Mouse (Mus musculus) lung, embryonic 14.5 days (tissue): Measurements from ENCODE around the gene Bpnt1. TPM values are rescaled to one million over a fixed set of nuclear protein-coding genes. Genes with fewer than 3 reads are reported as not detected.

Experiments used
- ATAC-seq: fragments of 200-750 bp; cut with Nextera tagmentation; 2 replicates; pipeline ENCODE4 v1.8.0; 2017; ENCODE audit warnings: mild to moderate bottlenecking, moderate TSS enrichment, moderate library complexity; ENCODE audit not compliant: insufficient read depth
- DNase-seq: peaks from one replicate; pipeline ENCODE4 v3.0.0-alpha.2; 2015
- H3K27ac ChIP-seq: fragments of 300-500 bp; sonication (generic); 2 replicates; pipeline ENCODE4 v1.5.1; 2014; ENCODE audit warnings: low read depth, mild to moderate bottlenecking, moderate library complexity
- H3K27me3 ChIP-seq: fragments of 300-500 bp; sonication (generic); 2 replicates; pipeline ENCODE4 v1.6.1; 2014; ENCODE audit warnings: low read length, control low read depth; ENCODE audit not compliant: insufficient read depth
- H3K36me3 ChIP-seq: fragments of 300-500 bp; sonication (generic); 2 replicates; pipeline ENCODE4 v1.6.1; 2014; ENCODE audit warnings: control low read depth; ENCODE audit not compliant: insufficient read depth
- H3K4me1 ChIP-seq: fragments of 300-500 bp; sonication (generic); 2 replicates; pipeline ENCODE4 v1.6.1; 2014; ENCODE audit warnings: antibody characterized with exemption, control low read depth; ENCODE audit not compliant: insufficient read depth
- H3K4me2 ChIP-seq: fragments of 300-500 bp; sonication (generic); 2 replicates; pipeline ENCODE4 v1.6.1; 2014; ENCODE audit warnings: mild to moderate bottlenecking
- H3K4me3 ChIP-seq: fragments of 300-500 bp; sonication (generic); 2 replicates; pipeline ENCODE4 v1.5.1; 2014; ENCODE audit warnings: low read depth, low read length
- H3K9ac ChIP-seq: fragments of 300-500 bp; sonication (generic); 2 replicates; pipeline ENCODE4 v1.6.1; 2014
- H3K9me3 ChIP-seq: fragments of 300-500 bp; sonication (generic); 2 replicates; pipeline ENCODE4 v1.6.1; 2016; ENCODE audit warnings: low read depth, low read length, control low read depth
- CTCF ChIP-seq: IDR thresholded peaks from 2 replicates; pipeline ENCODE4 v1.5.1; 2016; ENCODE audit warnings: antibody characterized with exemption, low read depth
- WGBS: fragments of 180-500 bp; shearing (Covaris S2); extraction: QIAGEN DNeasy Blood & Tissue Kit; methylation state at CpG from one replicate; pipeline ENCODE4 v1.1.7; 2014; 5-methylcytosine and 5-hydroxymethylcytosine counted together
- polyA plus RNA-seq: library from polyadenylated mRNA; unstranded; fragments of >200 nt; fragmentation: Nextera tagmentation; extraction: Ambion mirVana; gene quantifications from 2 replicates; pipeline ENCODE4 v1.2.1, GENCODE M21; 2014

Bpnt1 gene
- polyA plus RNA-seq, 1 experiment from 2014 or later, result 24.3 TPM

- WGBS, result 89% methylated on average over 8 of the region's 8 CpGs
- ATAC-seq, result no peak
- Histone ChIP-seq H3K9me3 (no peaks in the 10 kb centered on the region), H3K27ac (no peak overlapping the region), H3K4me2 (peak overlapping the region; percentile 72), H3K27me3 (no peaks in the 10 kb centered on the region), H3K4me1 (no peaks in the 10 kb centered on the region), H3K9ac (no peak overlapping the region), H3K4me3 (peak overlapping the region; percentile 91), H3K36me3 (peaks cover 21% of the 10 kb centered on the region)
- no peak for DNase-seq
- no peak for TF ChIP-seq CTCF
These were observed 2.1 kb upstream of the Bpnt1 start for GRCm38 (mm10) chr1:185329851-185330250.

GRCm38 (mm10) chr1:185331364-185331763, 585 bp upstream of the Bpnt1 start:
- WGBS, result 42% methylated on average over 5 of the region's 5 CpGs
- Histone ChIP-seq H3K9me3 (no peaks in the 10 kb centered on the region), H3K4me1 (no peaks in the 10 kb centered on the region), H3K27me3 (no peaks in the 10 kb centered on the region), H3K4me3 (peak overlapping the region; percentile 72), H3K4me2 (peak overlapping the region; percentile 59), H3K9ac (peak overlapping the region; percentile 71), H3K27ac (no peak overlapping the region), H3K36me3 (peaks cover 9% of the 10 kb centered on the region)
- ATAC-seq, result no peak
- DNase-seq, result no peak
- TF ChIP-seq CTCF, result 0 out of 2 replicates have a peak, but pooled peaks have one; percentile 15

GRCm38 (mm10) chr1:185333651-185334050, 1.7 kb downstream of the Bpnt1 start:
- Histone ChIP-seq H3K4me1 (no peaks in the 10 kb centered on the region), H3K9ac (no peak overlapping the region), H3K4me3 (no peak overlapping the region), H3K9me3 (no peaks in the 10 kb centered on the region), H3K4me2 (no peak overlapping the region), H3K27me3 (no peaks in the 10 kb centered on the region), H3K27ac (no peak overlapping the region), H3K36me3 (peaks cover 2% of the 10 kb centered on the region; the same call in 1 of the 2 replicates)
- DNase-seq (no peak), ATAC-seq (no peak)
- WGBS, result 85% methylated on average over 5 of the region's 5 CpGs
- TF ChIP-seq CTCF, result no peak

GRCm38 (mm10) chr1:185334136-185334535, 2.2 kb downstream of the Bpnt1 start:
- DNase-seq (no peak), ATAC-seq (no peak)
- Histone ChIP-seq H3K4me2 (no peak overlapping the region), H3K9me3 (no peaks in the 10 kb centered on the region), H3K27ac (no peak overlapping the region), H3K9ac (no peak overlapping the region), H3K27me3 (no peaks in the 10 kb centered on the region), H3K36me3 (peaks cover 4% of the 10 kb centered on the region; the same call in 1 of the 2 replicates), H3K4me3 (no peak overlapping the region), H3K4me1 (no peaks in the 10 kb centered on the region)
- no peak for TF ChIP-seq CTCF
- 87% methylated on average over 4 of the region's 4 CpGs for WGBS

- DNase-seq (no peak), ATAC-seq (no peak)
- Histone ChIP-seq H3K36me3 (peaks cover 6% of the 10 kb centered on the region; the same call in 1 of the 2 replicates), H3K9me3 (no peaks in the 10 kb centered on the region), H3K27ac (no peak overlapping the region), H3K4me1 (no peaks in the 10 kb centered on the region), H3K27me3 (no peaks in the 10 kb centered on the region), H3K4me3 (no peak overlapping the region), H3K9ac (no peak overlapping the region), H3K4me2 (no peak overlapping the region)
- 75% methylated on average over 6 of the region's 6 CpGs for WGBS
- no peak for TF ChIP-seq CTCF
These were observed 3.3 kb downstream of the Bpnt1 start for GRCm38 (mm10) chr1:185335231-185335765.

GRCm38 (mm10) chr1:185336535-185336934, 4.6 kb downstream of the Bpnt1 start:
- ATAC-seq, result no peak
- H3K9me3 ChIP-seq, result no peaks in the 10 kb centered on the region
- no peak overlapping the region for H3K4me3 ChIP-seq
- peaks cover 14% of the 10 kb centered on the region for H3K36me3 ChIP-seq
- H3K9ac ChIP-seq, result no peak overlapping the region
- H3K4me2 ChIP-seq, result no peak overlapping the region
- no peak overlapping the region for H3K27ac ChIP-seq
- no peak for DNase-seq
- no peaks in the 10 kb centered on the region for H3K27me3 ChIP-seq
- WGBS, result 70% methylated on average over 3 of the region's 3 CpGs
- H3K4me1 ChIP-seq, result no peaks in the 10 kb centered on the region
- no peak for TF ChIP-seq CTCF

GRCm38 (mm10) chr1:185342441-185342840, 10.5 kb downstream of the Bpnt1 start:
- Histone ChIP-seq H3K36me3 (peaks cover 62% of the 10 kb centered on the region), H3K4me3 (no peak overlapping the region), H3K27me3 (no peaks in the 10 kb centered on the region), H3K4me1 (no peaks in the 10 kb centered on the region), H3K9ac (no peak overlapping the region), H3K4me2 (no peak overlapping the region), H3K27ac (no peak overlapping the region), H3K9me3 (no peaks in the 10 kb centered on the region)
- DNase-seq (no peak), ATAC-seq (no peak)
- WGBS, result 93% methylated on average over 4 of the region's 4 CpGs
- no peak for TF ChIP-seq CTCF
